Mouse (Mus musculus): ENCODE measurements around the gene Gsap. TPM values are rescaled to one million over a fixed set of nuclear protein-coding genes. Genes with fewer than 3 reads are reported as not detected.
"Not testable (repeated sequence)": the region's sequence is repeated elsewhere in the genome, so short reads cannot be mapped to it uniquely, and the experiment has no call there.

The Gsap gene
- total RNA-seq, 2 experiments from 2014 or later: 4.2 to 4.5 TPM

DNA sequence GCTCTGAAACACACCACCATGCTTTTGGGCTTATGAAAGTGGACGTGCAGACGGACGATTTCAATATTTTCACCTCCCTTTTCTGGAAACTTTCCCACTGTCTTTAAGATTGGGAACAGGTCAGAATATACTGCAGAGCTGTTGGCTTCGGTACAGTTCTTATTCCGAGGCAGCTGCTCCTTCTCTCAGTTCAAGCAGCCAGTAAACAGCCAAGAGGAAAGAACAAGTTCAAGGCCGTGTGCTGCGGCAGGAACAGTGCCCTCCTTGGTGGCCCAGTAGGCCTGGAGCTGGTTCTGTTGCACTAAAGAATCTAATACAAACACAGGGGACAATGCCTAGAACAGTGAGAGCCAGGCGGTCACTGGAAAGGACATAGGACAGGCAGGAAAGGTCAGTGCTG, 104.5 kb downstream of the Gsap start:
- intact Hi-C loops (cut with DNase I): no loop called here
- DNase-seq: no peak

DNA sequence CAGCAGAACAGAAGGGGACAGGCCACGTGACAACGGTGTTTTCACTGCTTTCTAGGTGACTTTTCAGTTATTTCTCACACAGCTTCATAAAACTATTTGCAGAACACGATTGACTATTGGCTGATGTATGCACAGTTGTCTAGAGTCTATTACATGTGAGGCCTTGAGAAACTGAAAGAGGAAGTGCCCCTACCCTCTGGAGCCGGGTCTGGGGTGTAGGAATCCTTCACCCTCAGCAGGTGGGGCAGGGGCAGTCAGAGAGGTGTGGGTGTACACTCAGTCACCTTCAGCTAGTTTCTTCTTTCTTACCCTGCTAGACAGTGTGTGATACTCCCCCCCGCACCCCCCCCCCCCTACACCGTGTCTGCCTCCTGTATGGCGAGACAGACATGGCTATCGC, 109.6 kb downstream of the Gsap start:
- intact Hi-C loops (cut with DNase I): no loop called here
- no peak for DNase-seq

DNA sequence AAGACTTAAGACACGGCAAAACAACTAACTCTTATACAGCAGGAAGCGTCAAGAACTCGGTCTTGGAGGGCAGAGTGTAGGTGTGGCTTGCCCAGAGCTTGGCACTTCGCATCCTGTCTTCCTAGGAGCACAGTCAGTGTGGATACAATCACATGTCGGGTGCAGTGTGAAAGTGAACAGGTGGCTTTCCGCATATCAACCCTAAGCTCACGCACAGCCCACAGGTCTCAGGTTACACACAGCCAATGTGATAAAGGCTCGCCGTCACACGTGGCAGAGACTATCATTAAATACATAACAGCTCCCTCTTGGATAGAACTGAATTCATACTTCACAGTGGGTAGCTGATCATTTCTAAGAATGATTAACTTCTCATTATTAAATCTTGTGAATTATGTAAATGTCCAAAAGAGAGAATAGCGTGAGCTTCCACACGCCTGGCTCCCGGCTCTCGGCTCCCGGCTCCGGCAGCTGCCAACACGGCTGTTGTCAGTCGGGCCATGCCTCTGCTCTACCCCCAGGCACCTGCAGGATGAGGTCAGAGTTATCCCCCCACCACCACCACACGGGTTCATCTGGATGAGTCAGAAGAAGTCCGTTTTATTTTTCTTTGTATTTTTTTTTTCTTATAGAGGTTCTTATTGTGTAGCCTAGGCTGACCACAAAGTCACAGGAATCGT, 113.2 kb downstream of the Gsap start:
- intact Hi-C loops (cut with DNase I): no loop called here

DNA sequence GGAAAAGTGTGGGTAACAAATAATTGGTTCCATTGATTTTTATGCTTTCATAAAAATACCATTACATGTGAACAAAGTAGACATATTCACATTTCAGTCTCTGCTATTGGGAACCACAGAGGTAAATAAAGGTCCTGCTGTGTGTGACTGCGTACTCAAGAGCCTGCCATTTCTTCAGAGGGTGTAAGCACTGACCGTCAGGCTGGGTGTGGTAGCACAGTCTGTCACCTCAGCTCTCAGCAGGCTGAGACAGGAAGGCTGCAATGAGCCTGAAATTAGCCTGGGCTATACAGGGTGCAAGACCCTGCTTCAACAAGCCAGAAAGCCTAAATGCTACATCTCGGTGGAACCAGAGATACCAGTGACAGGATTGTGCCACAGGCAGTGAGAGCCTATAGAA, 114.0 kb downstream of the Gsap start:
- DNase-seq: no peak
- intact Hi-C loops (cut with DNase I): no loop called here

More for the DNA sequence above, 113.2 kb downstream of the Gsap start:
- no peak for DNase-seq

DNA sequence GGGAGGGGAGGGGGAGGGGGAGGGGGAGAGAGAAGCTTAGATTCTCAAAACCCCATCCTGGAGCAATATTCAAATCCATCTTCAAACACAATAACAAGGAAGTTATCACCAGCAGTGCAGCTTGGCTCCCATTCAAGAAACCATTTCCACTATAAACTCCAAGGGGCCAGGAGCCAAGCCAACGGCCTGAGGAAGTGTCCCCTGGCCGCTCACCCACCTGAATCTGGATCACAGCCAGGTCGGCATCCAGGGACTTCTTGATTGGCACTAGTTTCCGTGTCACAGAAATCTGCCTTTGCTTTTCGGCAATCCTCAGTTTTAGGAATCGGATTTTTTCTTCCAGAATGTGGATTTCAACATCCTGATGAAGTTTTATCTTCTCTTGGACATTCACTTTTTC, 115.0 kb downstream of the Gsap start:
- peak; percentile 23 to 36 for DNase-seq
- intact Hi-C loops (cut with DNase I): no loop called here

DNA sequence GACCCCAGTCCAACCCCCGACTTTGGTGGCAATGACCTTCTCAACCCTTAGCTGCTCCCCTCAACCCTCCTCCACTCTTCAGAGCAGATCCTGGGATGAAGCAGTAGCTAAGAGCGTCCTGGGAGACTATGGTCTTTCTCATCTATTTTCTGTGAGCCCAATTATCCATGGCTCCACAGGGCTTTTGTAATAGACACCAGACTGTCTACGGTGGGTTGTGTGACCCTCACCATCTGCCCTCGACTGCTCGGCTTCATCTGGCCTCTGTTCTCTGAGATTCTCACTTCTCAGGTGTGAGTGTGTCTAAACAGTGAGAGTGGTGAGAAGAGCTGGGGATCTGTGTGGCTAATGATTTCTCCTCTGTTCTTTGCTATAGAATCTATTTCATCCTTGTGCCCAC, 121.1 kb downstream of the Gsap start:
- intact Hi-C loops (cut with DNase I): no loop called here
- no peak for DNase-seq

DNA sequence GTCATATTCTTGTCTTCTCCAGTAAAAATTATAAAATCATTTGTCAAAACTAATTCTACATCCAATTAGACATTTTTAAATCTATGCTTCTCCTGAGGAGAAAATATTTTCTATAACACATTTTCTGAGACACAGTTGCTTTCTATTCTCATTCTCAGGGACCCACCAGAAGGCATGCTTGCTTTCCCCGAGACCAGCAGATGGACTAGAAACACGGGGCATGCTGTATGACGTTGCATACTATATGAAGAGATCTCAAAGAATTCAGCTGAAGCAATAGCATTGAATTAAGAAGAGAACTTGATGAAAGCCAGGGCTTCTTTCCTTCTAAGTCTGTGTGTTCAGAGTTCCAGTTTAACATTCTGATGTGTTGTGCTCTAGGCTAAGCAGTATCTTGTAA, 128.6 kb downstream of the Gsap start:
- no peak for DNase-seq
- intact Hi-C loops (cut with DNase I): no loop called here

DNA sequence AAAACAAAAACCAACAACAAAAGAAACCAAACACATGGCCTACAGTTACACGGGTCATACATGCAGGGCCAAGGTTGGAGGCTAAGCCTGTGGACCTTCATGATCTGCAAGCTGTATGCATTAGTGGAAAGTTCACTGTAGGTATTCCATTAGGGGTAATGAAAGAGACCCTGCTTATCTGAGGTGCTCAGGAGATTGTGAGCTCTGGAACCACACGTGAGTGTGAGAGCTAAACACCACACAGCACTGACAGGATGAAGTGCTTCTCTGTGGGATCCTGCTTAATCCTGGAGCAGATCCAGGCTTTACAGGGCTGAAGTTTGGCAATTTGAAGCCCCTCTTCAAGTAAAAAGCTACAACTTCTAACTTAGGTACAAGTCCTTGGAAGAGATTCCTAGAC, 134.1 kb downstream of the Gsap start:
- no peak for DNase-seq

DNA sequence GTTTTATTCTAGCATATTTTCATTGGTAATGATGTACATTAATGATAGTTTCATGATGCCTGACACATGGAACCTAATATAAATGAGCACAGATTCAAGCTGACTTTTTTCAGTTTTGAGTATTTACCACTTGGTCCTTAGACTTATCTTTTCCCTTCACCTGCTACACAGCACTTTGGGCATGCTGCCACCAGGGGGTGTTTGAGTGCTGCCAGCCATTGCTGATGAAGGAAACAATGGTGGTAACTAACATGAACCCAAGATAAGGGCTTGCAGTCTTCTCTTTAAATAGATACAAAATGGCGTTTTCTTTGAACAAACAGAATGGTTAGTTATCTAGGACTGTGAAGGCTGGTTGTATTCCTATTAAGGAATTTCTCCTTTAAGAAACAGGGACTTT, 140.4 kb downstream of the Gsap start:
- intact Hi-C loops (cut with DNase I): loop anchor here (1.0 to 5.0 kb wide), 2 partner anchors 94 to 261 kb away; no protein-coding TSS in a partner anchor
- DNase-seq: peak; percentile 66 to 77

More for the DNA sequence above, 134.1 kb downstream of the Gsap start:
- intact Hi-C loops (cut with DNase I): no loop called here

DNA sequence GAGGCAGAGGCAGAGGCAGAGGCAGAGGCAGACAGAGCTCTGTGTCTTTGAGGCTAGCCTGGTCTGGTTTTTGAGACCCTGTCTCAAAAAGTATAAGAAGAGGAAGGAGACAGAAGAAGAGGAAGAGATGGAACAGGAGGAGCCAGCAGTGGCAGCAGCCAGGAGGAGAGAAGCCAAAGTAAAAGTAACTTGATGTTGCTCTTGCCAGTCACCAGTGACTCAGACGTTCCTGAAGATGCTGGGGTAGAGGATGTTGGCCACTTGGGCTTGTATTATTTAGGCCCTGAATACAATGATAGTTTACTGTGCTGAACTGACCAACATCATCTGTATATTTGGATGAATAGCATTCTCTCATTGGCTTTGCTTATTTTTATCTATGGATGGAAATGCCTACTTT, 142.5 kb downstream of the Gsap start:
- intact Hi-C loops (cut with DNase I): loop anchor here (5.0 kb wide), 1 partner anchor 259 kb away; no protein-coding TSS in a partner anchor
- DNase-seq: peak in 1 of 2 experiments; percentile 17

DNA sequence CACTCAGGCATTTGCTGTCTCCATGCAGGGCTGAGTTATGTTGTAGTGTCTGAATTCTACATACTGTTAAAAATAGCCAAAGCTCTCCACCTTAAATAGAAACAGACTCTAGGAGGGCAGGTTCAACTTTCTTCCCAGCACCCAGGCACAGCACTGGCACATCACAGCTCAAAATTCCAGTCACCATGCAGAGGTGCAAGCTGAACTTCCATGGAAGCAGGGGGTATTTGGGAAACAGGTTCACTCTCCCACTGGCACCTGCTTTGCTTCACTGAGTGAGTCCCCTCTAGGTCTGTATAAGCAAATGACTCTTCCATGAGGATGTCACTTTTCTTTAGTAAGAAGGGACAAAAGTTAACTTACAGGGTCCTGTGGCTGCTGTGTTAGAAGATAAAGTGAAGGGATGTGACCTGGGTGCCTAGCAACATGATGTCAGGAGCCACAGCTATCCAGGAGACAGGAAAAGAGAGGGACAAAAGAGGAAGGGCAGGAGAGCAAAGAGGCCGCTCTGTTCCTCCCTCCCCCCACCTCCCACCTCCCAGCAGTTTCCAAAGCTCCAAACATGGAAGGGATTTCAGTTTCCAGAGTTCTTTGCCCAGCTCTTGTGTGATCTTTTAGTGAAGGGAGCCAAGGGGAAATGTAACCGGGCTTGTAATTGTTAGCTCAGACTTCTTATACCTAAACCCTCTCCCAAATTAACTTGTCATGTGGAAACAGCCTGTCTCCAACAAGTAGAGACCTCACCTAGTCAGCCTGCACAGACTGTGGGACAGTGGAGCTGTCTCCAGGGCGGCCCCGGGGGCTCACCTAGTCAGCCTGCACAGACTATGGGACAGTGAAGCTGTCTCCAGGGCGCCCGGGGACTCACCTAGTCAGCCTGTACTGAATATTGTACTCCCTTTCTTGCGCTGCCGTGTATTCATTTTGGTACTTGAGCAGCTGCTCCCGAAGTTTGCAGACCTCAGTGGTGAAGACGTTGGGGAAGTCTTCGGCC, 143.9 kb downstream of the Gsap start:
- DNase-seq: peak in 1 of 2 experiments; percentile 36
- intact Hi-C loops (cut with DNase I): loop anchor here (2.0 to 5.0 kb wide), 3 partner anchors 42 to 257 kb away; partner anchors contain the start of gene Fgl2

DNA sequence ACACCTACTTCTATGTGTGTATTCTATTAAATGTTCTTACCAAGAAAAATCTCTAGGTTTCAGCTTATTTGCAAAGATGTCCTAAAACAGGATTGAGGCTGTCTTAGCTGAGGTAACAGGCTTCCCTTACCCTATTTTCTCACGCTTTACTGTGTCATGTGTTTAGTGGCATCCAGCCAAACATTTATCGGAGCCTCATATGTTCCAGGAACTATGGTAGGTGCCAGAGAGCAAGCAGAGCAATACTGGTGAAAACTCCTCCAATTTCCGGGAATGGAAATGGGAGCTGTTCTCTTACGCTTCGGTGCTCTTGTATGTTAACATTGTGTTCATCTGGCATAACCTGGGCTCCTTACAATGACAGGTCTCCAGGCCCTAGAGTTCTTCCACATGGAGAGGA, 145.6 kb downstream of the Gsap start:
- intact Hi-C loops (cut with DNase I): loop anchor here (2.0 to 5.0 kb wide), 2 partner anchors 41 to 67 kb away; partner anchors contain the start of gene Fgl2

DNA sequence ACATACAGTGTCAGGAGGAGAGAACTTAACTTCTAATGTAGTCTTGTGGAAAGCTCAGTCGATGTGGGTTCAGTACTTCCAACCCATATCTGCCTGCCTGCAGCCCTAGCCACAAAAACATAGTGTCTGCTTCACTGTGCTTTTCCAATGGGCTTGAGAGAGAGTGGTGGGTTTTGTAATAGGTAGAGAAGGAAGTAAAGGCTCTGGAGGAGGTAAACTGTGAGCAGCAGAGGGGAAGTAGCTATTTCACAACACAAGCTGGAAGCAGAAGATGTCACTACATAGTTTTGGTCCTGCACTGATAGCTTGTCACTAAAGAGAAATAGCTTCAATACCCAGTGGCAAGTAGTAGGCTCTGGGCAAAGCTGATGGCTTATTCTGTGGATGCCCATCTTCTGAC, 146.1 kb downstream of the Gsap start:
- intact Hi-C loops (cut with DNase I): loop anchor here (5.0 kb wide), 1 partner anchor 40 kb away; the partner anchor contains the start of gene Fgl2
- DNase-seq: peak in 1 of 2 experiments; percentile 13

More for the DNA sequence above, 145.6 kb downstream of the Gsap start:
- no peak for DNase-seq

DNA sequence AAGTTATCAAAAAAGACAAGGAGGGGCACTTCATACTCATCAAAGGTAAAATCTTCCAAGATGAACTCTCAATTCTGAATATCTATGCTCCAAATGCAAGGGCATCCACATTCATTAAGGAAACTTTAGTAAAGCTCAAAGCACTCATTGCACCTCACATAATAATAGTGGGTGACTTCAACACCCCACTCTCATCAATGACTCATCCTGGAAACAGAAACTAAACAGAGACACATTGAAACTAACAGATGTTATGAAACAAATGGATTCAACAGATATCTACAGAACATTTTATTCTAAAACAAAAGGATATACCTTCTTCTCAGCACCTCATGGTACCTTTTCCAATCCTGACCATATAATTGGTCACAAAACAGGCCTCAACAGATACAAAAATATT, 156.2 kb downstream of the Gsap start:
- DNase-seq; intact Hi-C loops (cut with DNase I): not testable (repeated sequence)

DNA sequence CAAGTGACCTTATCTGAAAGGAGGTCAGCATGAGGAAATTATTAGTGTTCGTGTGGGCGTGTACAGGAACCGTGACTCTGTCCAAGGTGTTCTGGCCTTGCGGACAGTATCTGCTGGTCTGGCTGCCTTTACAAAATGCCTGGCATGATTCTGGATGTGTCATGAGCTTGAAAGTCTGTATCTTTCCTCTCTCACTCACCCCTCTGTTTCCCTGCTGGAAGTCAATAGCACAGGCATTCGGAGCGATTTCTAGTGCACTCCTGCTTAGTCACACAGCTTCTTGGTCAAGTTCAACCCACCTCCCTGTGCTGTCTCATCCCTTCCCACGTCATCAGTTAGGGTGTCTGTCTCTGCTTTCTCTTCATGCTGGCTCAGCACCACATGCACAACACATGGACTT, 162.3 kb downstream of the Gsap start:
- intact Hi-C loops (cut with DNase I): no loop called here
- peak in 1 of 2 experiments; percentile 44 for DNase-seq

DNA sequence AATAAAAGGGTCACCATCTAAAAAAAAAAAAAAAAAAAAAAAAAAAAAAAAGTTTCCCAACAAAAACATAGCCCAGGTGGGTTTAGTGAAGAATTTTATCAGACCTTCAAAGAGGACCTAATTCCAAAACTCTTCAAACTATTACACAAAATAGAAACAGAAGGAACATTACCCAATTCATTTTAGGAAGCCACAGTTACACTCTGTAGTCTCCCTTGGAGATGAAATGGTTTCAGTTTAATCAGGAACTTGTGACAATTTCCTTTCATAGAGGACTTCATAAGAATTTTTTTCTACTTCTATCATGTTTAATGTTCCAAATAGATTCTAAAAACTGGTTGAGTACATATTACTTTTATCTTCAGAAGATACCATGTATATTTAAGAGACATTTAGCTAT, 165.6 kb downstream of the Gsap start:
- DNase-seq: no peak
- intact Hi-C loops (cut with DNase I): no loop called here

DNA sequence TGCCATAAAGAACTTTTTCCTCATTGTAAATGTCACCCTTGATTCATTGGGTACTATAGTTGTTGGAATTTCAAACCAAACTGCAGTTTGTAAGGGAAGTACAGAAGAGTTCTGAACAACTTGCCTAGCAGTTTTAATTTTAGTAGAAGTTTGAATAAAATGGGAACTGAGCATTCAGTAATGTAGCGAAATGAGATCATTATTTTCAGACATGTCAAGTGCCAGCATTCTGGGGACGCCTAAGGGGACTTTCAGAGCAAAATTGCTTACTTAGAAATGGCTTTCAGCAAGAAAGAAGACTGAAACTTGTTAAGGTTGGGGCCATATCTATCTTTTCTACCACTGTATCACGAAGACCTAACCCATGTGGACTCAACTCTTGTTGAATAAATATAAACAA, 172.6 kb downstream of the Gsap start:
- intact Hi-C loops (cut with DNase I): no loop called here
- DNase-seq: no peak

DNA sequence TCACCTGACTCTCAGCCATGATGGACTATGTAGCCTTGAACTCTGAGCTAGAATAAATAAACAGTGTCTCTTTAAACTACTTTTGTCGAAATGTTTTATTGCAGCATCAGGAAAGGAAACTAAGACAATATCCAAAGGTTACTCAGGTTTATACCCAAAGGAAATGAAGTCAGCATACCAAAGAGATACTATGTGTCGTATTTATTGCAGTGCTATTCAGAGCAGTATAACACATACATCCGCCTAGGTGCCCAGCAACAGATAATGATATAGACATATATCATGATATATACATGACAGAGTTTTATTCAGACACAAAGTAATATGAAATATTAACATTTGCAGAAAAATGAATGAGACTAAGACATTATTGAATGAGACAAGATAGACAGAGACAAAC, 177.3 kb downstream of the Gsap start:
- no peak for DNase-seq
- intact Hi-C loops (cut with DNase I): no loop called here
